Mouse (Mus musculus) lung, adult 2 months (tissue): ENCODE data around the gene Gm11639.

Experiments
- CTCF ChIP-seq: fragments of 200-500 bp; IDR thresholded peaks from 2 replicates; pipeline ENCODE4 v1.5.1; 2011; ENCODE audit warnings: mild to moderate bottlenecking, low read length, control low read depth; ENCODE audit not compliant: insufficient read depth
- POLR2A ChIP-seq: fragments of 200-500 bp; IDR thresholded peaks from 2 replicates; pipeline ENCODE4 v1.6.1; 2011; ENCODE audit warnings: low read depth, mild to moderate bottlenecking, control low read depth, low read length, borderline replicate concordance; ENCODE audit errors: extremely low read depth

- TF ChIP-seq CTCF (no peak), POLR2A (no peak)
Measured at GRCm38 (mm10) chr11:105151226-105152016, 465.9 kb downstream of the Gm11639 start.
